15 mouse cellular contexts compared by ENCODE assay signal in the genomic region with DNA sequence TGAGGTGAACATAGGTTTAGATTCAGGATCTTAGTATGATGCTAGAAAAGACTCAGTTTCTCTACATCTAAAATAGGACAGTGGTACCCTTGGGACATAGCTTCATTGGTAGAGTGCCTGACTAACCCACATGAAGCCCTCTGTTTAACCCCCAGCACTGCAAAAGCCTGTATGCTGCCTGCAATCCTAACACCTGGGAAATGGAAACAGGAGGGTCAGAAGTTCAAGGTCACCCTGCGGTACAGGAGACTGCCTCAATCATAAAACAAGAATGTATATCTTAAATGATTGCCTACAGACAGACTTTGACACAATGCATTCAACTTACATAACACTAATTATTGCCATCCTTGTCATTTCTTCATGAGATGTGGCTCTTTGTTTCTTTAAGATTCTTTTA.
"Had no signal": no experiment of that assay in that cellular context is flagged by ENCODE, and none has a peak within 500 bp of the region (broad histone marks: within the 10 kb centered on the region; RNA-seq: fewer than 3 reads in every experiment).

No protein-coding gene starts in this region.

- DNase-seq: heart, postnatal 10 days; heart, postnatal 14 days; heart, postnatal 36 days; heart, postnatal 4 days; kidney, adult 11 months; kidney, adult 18-20 months; kidney, adult 2 months; kidney, adult 8-10 months; kidney, adult 9 months; kidney, postnatal 10 days; kidney, postnatal 14 days; kidney, postnatal 25 days; kidney, postnatal 36 days; layer of hippocampus, adult 9-11 months; layer of hippocampus, postnatal 36 days had no signal
